Mouse (Mus musculus) intestine, embryonic 16.5 days (tissue): ENCODE data around the gene Phlpp1. TPM values are rescaled to one million over a fixed set of nuclear protein-coding genes. Genes with fewer than 3 reads are reported as not detected.

Source experiments
- ATAC-seq: fragments of 200-750 bp; cut with Nextera tagmentation; 2 replicates; pipeline ENCODE4 v1.8.0; 2017; ENCODE audit warnings: moderate TSS enrichment, moderate library complexity
- H3K27ac ChIP-seq: fragments of 300-500 bp; sonication (generic); 2 replicates; pipeline ENCODE4 v1.5.1; 2014; ENCODE audit warnings: mild to moderate bottlenecking, low read length
- H3K27me3 ChIP-seq: fragments of 300-500 bp; sonication (generic); replicated peaks from 2 replicates; pipeline ENCODE4 v1.6.1; 2014; ENCODE audit warnings: low read length, control low read depth, mixed read lengths; ENCODE audit not compliant: control insufficient read depth, insufficient read depth
- H3K36me3 ChIP-seq: fragments of 300-500 bp; sonication (generic); 2 replicates; pipeline ENCODE4 v1.6.1; 2014; ENCODE audit warnings: low read length, control low read depth; ENCODE audit not compliant: control insufficient read depth, insufficient read depth
- H3K4me1 ChIP-seq: fragments of 300-500 bp; sonication (generic); 2 replicates; pipeline ENCODE4 v1.6.1; 2014; ENCODE audit warnings: low read length, control low read depth, mixed read lengths; ENCODE audit not compliant: control insufficient read depth, insufficient read depth
- H3K4me2 ChIP-seq: fragments of 300-500 bp; sonication (generic); 2 replicates; pipeline ENCODE4 v1.6.1; 2014; ENCODE audit warnings: low read depth, low read length, control low read depth
- H3K4me3 ChIP-seq: fragments of 300-500 bp; sonication (generic); 2 replicates; pipeline ENCODE4 v1.5.1; 2014; ENCODE audit warnings: mild to moderate bottlenecking, low read length
- H3K9ac ChIP-seq: fragments of 300-500 bp; sonication (generic); 2 replicates; pipeline ENCODE4 v1.6.1; 2014; ENCODE audit warnings: low read depth, low read length
- H3K9me3 ChIP-seq: fragments of 300-500 bp; sonication (generic); 2 replicates; pipeline ENCODE4 v1.6.1; 2016; ENCODE audit warnings: low read length, control low read depth; ENCODE audit not compliant: control insufficient read depth
- WGBS: fragments of 180-500 bp; shearing (Covaris S2); extraction: QIAGEN DNeasy Blood & Tissue Kit; methylation state at CpG from one replicate; pipeline ENCODE4 v1.1.7; 2014; 5-methylcytosine and 5-hydroxymethylcytosine counted together
- polyA plus RNA-seq: library from polyadenylated mRNA; unstranded; fragments of >200 nt; fragmentation: Nextera tagmentation; extraction: Ambion mirVana; gene quantifications from 2 replicates; pipeline ENCODE4 v1.2.1, GENCODE M21; 2015

The Phlpp1 gene
- polyA plus RNA-seq, 1 experiment from 2014 or later: 2.9 TPM

DNA sequence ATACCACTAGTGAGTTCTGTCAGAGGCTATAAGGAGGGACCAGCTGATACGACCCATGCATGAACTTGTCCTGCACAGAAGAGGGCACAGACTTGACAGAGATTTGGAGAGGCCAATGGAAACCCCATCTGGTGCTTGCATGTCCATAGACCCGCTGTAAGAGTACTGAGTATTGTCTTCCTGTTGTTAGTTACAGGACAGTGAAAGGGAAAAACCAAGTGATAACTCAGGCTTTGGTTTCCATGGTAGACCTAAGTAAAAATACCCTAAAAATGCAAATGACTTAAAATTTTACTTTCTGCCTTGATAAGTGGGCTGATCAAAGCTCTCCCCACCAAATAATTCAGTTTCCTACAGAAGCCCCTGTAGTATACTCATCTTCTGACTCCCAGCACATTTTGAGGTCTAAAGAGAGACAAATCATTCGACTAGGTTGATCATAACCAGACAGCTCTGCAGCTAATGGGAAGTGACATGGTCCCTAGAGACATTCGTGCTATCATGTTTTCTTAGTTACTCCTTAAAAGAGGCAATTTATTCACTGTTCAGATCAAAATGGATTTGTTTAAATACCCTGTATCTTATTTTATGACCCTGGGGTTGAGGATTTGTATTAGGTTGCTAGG lies 25.9 kb upstream of the Phlpp1 start:
- H3K27ac ChIP-seq: no peak overlapping the region
- 69% methylated on average over 4 of the region's 4 CpGs for WGBS
- no peaks in the 10 kb centered on the region for H3K27me3 ChIP-seq
- H3K4me1 ChIP-seq: no peaks in the 10 kb centered on the region
- H3K4me3 ChIP-seq: no peak overlapping the region
- no peak overlapping the region for H3K9ac ChIP-seq
- H3K9me3 ChIP-seq: no peaks in the 10 kb centered on the region
- no peak for ATAC-seq
- no peaks in the 10 kb centered on the region for H3K36me3 ChIP-seq
- no peak overlapping the region for H3K4me2 ChIP-seq

GRCm38 (mm10) chr1:106148386-106149380 lies 22.9 kb upstream of the Phlpp1 start:
- no peak overlapping the region for H3K4me3 ChIP-seq
- H3K36me3 ChIP-seq: no peaks in the 10 kb centered on the region
- H3K4me2 ChIP-seq: no peak overlapping the region
- ATAC-seq: no peak
- no peak overlapping the region for H3K9ac ChIP-seq
- WGBS: 59% methylated on average over 17 of the region's 17 CpGs
- no peak overlapping the region for H3K27ac ChIP-seq
- H3K27me3 ChIP-seq: no peaks in the 10 kb centered on the region
- no peaks in the 10 kb centered on the region for H3K4me1 ChIP-seq
- no peaks in the 10 kb centered on the region for H3K9me3 ChIP-seq

- Histone ChIP-seq H3K27ac (no peak overlapping the region), H3K9ac (no peak overlapping the region), H3K36me3 (no peaks in the 10 kb centered on the region), H3K9me3 (no peaks in the 10 kb centered on the region), H3K4me3 (no peak overlapping the region), H3K4me2 (no peak overlapping the region), H3K27me3 (no peaks in the 10 kb centered on the region), H3K4me1 (no peaks in the 10 kb centered on the region)
- no peak for ATAC-seq
- 83% methylated on average over 12 of the region's 12 CpGs for WGBS
Measured at GRCm38 (mm10) chr1:106151846-106152245, 19.7 kb upstream of the Phlpp1 start.

- Histone ChIP-seq H3K4me2 (no peak overlapping the region), H3K9me3 (no peaks in the 10 kb centered on the region), H3K4me1 (no peaks in the 10 kb centered on the region), H3K27me3 (no peaks in the 10 kb centered on the region), H3K9ac (no peak overlapping the region), H3K36me3 (no peaks in the 10 kb centered on the region), H3K27ac (no peak overlapping the region), H3K4me3 (no peak overlapping the region)
- no peak for ATAC-seq
Measured at GRCm38 (mm10) chr1:106152742-106153141, 18.8 kb upstream of the Phlpp1 start.

- no peak for ATAC-seq
- no peak overlapping the region for H3K9ac ChIP-seq
- no peak overlapping the region for H3K27ac ChIP-seq
- H3K36me3 ChIP-seq: no peaks in the 10 kb centered on the region
- H3K4me3 ChIP-seq: no peak overlapping the region
- no peaks in the 10 kb centered on the region for H3K27me3 ChIP-seq
- WGBS: 86% methylated on average over 7 of the region's 7 CpGs
- no peak overlapping the region for H3K4me2 ChIP-seq
- H3K9me3 ChIP-seq: no peaks in the 10 kb centered on the region
- no peaks in the 10 kb centered on the region for H3K4me1 ChIP-seq
Measured at GRCm38 (mm10) chr1:106154590-106154989, 17.0 kb upstream of the Phlpp1 start.

DNA sequence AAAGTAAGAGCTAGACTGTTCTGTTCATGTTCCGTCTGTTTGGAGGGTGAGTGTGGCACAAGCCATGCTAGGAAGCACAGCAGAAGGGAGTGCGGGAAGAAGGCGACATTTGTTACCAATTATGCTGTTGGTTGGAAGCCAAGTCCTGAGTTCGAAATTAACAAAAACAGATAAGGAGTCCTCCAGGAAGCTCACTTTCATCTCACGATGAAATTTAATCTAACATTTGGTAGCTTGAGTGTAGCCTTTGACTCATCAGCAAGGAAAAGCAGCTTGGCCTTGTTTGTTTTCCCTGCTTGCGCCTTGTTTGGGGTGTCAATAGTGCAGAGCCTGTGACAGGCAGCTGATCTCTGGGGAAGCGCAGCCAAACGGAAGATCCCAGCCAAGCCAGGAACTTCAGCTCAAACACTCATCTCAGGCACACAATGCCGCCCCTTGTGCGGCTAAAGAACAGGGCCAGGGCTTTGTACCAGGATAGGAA lies 16.4 kb upstream of the Phlpp1 start:
- WGBS: 69% methylated on average over 10 of the region's 10 CpGs
- ATAC-seq: no peak

GRCm38 (mm10) chr1:106155702-106156101 lies 15.8 kb upstream of the Phlpp1 start:
- WGBS: 83% methylated on average over 6 of the region's 6 CpGs
- H3K27ac ChIP-seq: no peak overlapping the region
- ATAC-seq: no peak

More for the DNA sequence above, 16.4 kb upstream of the Phlpp1 start:
- Histone ChIP-seq H3K9ac (no peak overlapping the region), H3K9me3 (no peaks in the 10 kb centered on the region), H3K4me1 (no peaks in the 10 kb centered on the region), H3K36me3 (no peaks in the 10 kb centered on the region), H3K27me3 (no peaks in the 10 kb centered on the region), H3K4me2 (no peak overlapping the region), H3K27ac (no peak overlapping the region), H3K4me3 (no peak overlapping the region)

DNA sequence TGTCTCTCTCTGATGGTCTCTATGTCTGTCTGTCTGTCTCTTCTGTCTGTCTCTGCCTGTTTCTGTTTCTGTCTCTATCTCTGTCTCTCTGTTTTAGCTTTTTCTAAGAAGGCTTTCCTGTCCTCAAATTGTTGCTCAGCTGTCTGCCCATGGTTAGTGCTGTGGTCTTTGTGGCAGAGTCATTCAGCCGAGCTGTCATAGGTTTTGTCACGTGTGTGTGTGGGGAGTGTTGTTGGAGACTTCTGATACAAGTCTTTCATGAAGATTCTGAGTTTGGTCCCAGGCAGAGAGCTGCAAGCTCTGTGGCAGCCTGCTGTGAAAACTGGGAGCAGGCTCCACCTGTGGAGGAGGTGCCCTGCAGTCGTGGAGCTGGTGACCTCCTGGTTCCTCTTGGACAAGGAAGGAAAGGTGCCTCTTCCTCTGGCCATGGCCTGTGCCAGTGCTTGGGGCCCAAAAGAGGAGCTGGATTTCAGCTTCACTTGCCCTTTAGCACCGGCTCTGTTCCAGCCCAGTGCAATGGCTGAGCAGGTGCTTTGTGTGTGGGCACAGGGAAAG lies 13.5 kb upstream of the Phlpp1 start:
- H3K4me1 ChIP-seq: no peaks in the 10 kb centered on the region
- no peak overlapping the region for H3K4me3 ChIP-seq
- no peaks in the 10 kb centered on the region for H3K27me3 ChIP-seq
- no peak for ATAC-seq
- H3K36me3 ChIP-seq: no peaks in the 10 kb centered on the region
- H3K9me3 ChIP-seq: no peaks in the 10 kb centered on the region
- 68% methylated on average over 4 of the region's 4 CpGs for WGBS
- no peak overlapping the region for H3K4me2 ChIP-seq
- no peak overlapping the region for H3K27ac ChIP-seq
- no peak overlapping the region for H3K9ac ChIP-seq

More at GRCm38 (mm10) chr1:106155702-106156101, 15.8 kb upstream of the Phlpp1 start:
- H3K4me3 ChIP-seq: no peak overlapping the region
- H3K9me3 ChIP-seq: no peaks in the 10 kb centered on the region
- H3K36me3 ChIP-seq: no peaks in the 10 kb centered on the region
- no peak overlapping the region for H3K9ac ChIP-seq
- no peaks in the 10 kb centered on the region for H3K4me1 ChIP-seq
- no peak overlapping the region for H3K4me2 ChIP-seq
- H3K27me3 ChIP-seq: no peaks in the 10 kb centered on the region

GRCm38 (mm10) chr1:106159667-106160066 lies 11.9 kb upstream of the Phlpp1 start:
- H3K36me3 ChIP-seq: no peaks in the 10 kb centered on the region
- no peak overlapping the region for H3K9ac ChIP-seq
- H3K4me2 ChIP-seq: no peak overlapping the region
- WGBS: 90% methylated on average over 5 of the region's 5 CpGs
- H3K4me3 ChIP-seq: no peak overlapping the region
- no peak for ATAC-seq
- H3K27me3 ChIP-seq: no peaks in the 10 kb centered on the region
- no peaks in the 10 kb centered on the region for H3K4me1 ChIP-seq
- no peak overlapping the region for H3K27ac ChIP-seq
- no peaks in the 10 kb centered on the region for H3K9me3 ChIP-seq
